Mouse (Mus musculus): ENCODE data around the gene Gucy2c.

DNA sequence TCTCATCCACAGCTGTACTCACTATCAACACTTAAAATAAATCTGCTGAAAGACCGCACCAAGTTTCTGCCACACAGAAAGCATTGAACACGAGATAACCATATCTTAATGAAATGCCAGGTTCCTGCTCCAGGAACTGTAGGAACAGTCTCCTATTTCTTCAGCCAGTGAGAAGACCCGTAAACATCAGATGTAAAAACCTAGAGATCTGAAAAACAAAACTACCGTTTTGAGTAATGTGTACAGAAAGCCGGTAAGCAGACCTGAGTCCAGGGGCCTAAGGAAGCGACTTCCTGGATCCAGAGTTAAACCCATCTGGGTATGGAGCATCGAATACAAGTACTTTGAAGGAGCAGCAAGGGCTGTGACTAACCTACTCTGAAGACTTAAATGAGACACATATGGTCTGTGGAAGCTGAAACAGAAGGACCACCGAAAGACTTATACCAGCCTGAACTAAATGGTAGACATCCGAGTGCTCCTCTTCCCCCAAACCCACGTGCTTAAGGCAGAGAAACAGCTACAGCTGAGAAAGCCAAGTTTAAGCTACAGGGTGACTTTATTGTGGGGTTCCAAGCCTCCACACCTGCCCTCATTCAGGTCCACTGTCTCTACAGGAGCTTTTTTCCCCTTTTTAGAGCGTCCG lies 21.7 kb upstream of the Gucy2c start:
- no peak for TF ChIP-seq POLR2A (IDR thresholded peaks at IDR 0.05; ENCODE audit: control insufficient read depth, extremely low read depth, insufficient read depth, low read length, poor library complexity)
- TF ChIP-seq CTCF (IDR thresholded peaks at IDR 0.05; ENCODE audit: borderline replicate concordance, control insufficient read depth, extremely low read depth, insufficient read depth, low read length, poor library complexity): no peak
